Mouse (Mus musculus) gastrocnemius, postnatal 36 days (tissue): ENCODE measurements around the gene Cd248. TPM values are rescaled to one million over a fixed set of nuclear protein-coding genes. Genes with fewer than 3 reads are reported as not detected.
A peak's percentile ranks its signal among the peaks of the same experiment; 100 is the strongest.

Experiments
- DNase-seq, 2 experiments: peaks; one replicate each; pipeline ENCODE4 v3.0.0; 2022
- intact Hi-C: fragments of 180-260 bp; cut with DNase I; formaldehyde crosslinking; loops from one replicate; pipeline ENCODE4 v1.15.1; 2025
- total RNA-seq, 2 experiments: library from RNA; stranded (reverse); gene quantifications; 2 replicates each; pipeline ENCODE4 v1.2.3; 2021

Cd248 gene
- total RNA-seq, 2 experiments from 2014 or later = 12.4 to 12.5 TPM

- no peak for DNase-seq
- intact Hi-C loops = no loop called here
Measured at GRCm38 (mm10) chr19:5051031-5051430, 16.8 kb upstream of the Cd248 start.

GRCm38 (mm10) chr19:5051515-5051914, 16.4 kb upstream of the Cd248 start:
- no peak for DNase-seq
- intact Hi-C loops = no loop called here

GRCm38 (mm10) chr19:5052166-5052822, 15.6 kb upstream of the Cd248 start:
- intact Hi-C loops = no loop called here

GRCm38 (mm10) chr19:5052853-5053252, 15.0 kb upstream of the Cd248 start:
- DNase-seq = no peak
- intact Hi-C loops = no loop called here

More at GRCm38 (mm10) chr19:5052166-5052822, 15.6 kb upstream of the Cd248 start:
- DNase-seq = no peak

- intact Hi-C loops = no loop called here
- no peak for DNase-seq
Measured at GRCm38 (mm10) chr19:5053909-5054308, 14.0 kb upstream of the Cd248 start.

GRCm38 (mm10) chr19:5056251-5056650, 11.6 kb upstream of the Cd248 start:
- intact Hi-C loops = loop anchor here (2.0 kb wide), 1 partner anchor 17 kb away; no protein-coding TSS in a partner anchor
- no peak for DNase-seq

GRCm38 (mm10) chr19:5057876-5058775, 9.8 kb upstream of the Cd248 start:
- intact Hi-C loops = loop anchor here (2.0 kb wide), 1 partner anchor 15 kb away; no protein-coding TSS in a partner anchor
- no peak for DNase-seq

- intact Hi-C loops = no loop called here
- DNase-seq = peak in 1 of 2 experiments; percentile 29
Measured at GRCm38 (mm10) chr19:5058801-5059771, 8.8 kb upstream of the Cd248 start.

- DNase-seq = peak in 1 of 2 experiments; percentile 56
Measured at GRCm38 (mm10) chr19:5060365-5061330, 7.2 kb upstream of the Cd248 start.

GRCm38 (mm10) chr19:5062041-5062440, 5.8 kb upstream of the Cd248 start:
- no peak for DNase-seq
- intact Hi-C loops = no loop called here

More at GRCm38 (mm10) chr19:5060365-5061330, 7.2 kb upstream of the Cd248 start:
- intact Hi-C loops = no loop called here

GRCm38 (mm10) chr19:5062446-5062845, 5.4 kb upstream of the Cd248 start:
- peak; percentile 57 to 74 for DNase-seq
- intact Hi-C loops = no loop called here

GRCm38 (mm10) chr19:5065104-5065503, 2.8 kb upstream of the Cd248 start:
- intact Hi-C loops = no loop called here
- DNase-seq = peak; percentile 43 to 62

GRCm38 (mm10) chr19:5067040-5067799, 658 bp upstream of the Cd248 start:
- DNase-seq = peak in 1 of 2 experiments; percentile 38
- intact Hi-C loops = no loop called here

GRCm38 (mm10) chr19:5068570-5069234, 824 bp downstream of the Cd248 start:
- no peak for DNase-seq
- intact Hi-C loops = no loop called here

- intact Hi-C loops = no loop called here
- DNase-seq = no peak
Measured at GRCm38 (mm10) chr19:5069486-5069885, 1.6 kb downstream of the Cd248 start.

GRCm38 (mm10) chr19:5069978-5070377, 2.1 kb downstream of the Cd248 start:
- intact Hi-C loops = no loop called here
- DNase-seq = no peak

GRCm38 (mm10) chr19:5071077-5071476, 3.2 kb downstream of the Cd248 start:
- no peak for DNase-seq
- intact Hi-C loops = no loop called here
